Mouse (Mus musculus) midbrain, embryonic 11.5 days (tissue): ENCODE results near the gene Slc7a8. TPM values are rescaled to one million over a fixed set of nuclear protein-coding genes. Genes with fewer than 3 reads are reported as not detected.

Experiments
- ATAC-seq: fragments of 200-750 bp; cut with Nextera tagmentation; 2 replicates; pipeline ENCODE4 v1.8.0; 2017; ENCODE audit warnings: moderate TSS enrichment, moderate library complexity; ENCODE audit not compliant: low FRiP score
- DNase-seq: peaks from one replicate; pipeline ENCODE4 v3.0.0; 2015; ENCODE audit warnings: low spot score; ENCODE audit errors: missing footprints
- H3K27ac ChIP-seq: fragments of 300-500 bp; sonication (generic); 2 replicates; pipeline ENCODE4 v1.5.1; 2014; ENCODE audit warnings: low read depth, low read length
- H3K27me3 ChIP-seq: fragments of 300-500 bp; sonication (generic); 2 replicates; pipeline ENCODE4 v1.6.1; 2014; ENCODE audit warnings: mild to moderate bottlenecking, low read length, moderate library complexity, mixed read lengths; ENCODE audit not compliant: control insufficient read depth, insufficient read depth
- H3K36me3 ChIP-seq: fragments of 300-500 bp; sonication (generic); 2 replicates; pipeline ENCODE4 v1.6.1; 2014; ENCODE audit warnings: mild to moderate bottlenecking, low read length, moderate library complexity, mixed read lengths; ENCODE audit not compliant: control insufficient read depth, insufficient read depth
- H3K4me1 ChIP-seq: fragments of 300-500 bp; sonication (generic); 2 replicates; pipeline ENCODE4 v1.6.1; 2014; ENCODE audit warnings: low read length; ENCODE audit not compliant: control insufficient read depth, insufficient read depth
- H3K4me2 ChIP-seq: fragments of 300-500 bp; sonication (generic); 2 replicates; pipeline ENCODE4 v1.6.1; 2014; ENCODE audit warnings: mild to moderate bottlenecking, moderate library complexity
- H3K4me3 ChIP-seq: fragments of 300-500 bp; sonication (generic); 2 replicates; pipeline ENCODE4 v1.5.1; 2014; ENCODE audit warnings: low read depth, low read length
- H3K9ac ChIP-seq: fragments of 300-500 bp; sonication (generic); 2 replicates; pipeline ENCODE4 v1.6.1; 2014; ENCODE audit warnings: low read length
- H3K9me3 ChIP-seq: fragments of 300-500 bp; sonication (generic); 2 replicates; pipeline ENCODE4 v1.6.1; 2016; ENCODE audit warnings: low read length; ENCODE audit not compliant: control insufficient read depth
- WGBS: fragments of 180-500 bp; shearing (Covaris S2); extraction: QIAGEN DNeasy Blood & Tissue Kit; methylation state at CpG from one replicate; pipeline ENCODE4 v1.1.7; 2014; 5-methylcytosine and 5-hydroxymethylcytosine counted together
- polyA plus RNA-seq: library from polyadenylated mRNA; unstranded; fragments of >200 nt; fragmentation: Nextera tagmentation; extraction: Ambion mirVana; gene quantifications from 2 replicates; pipeline ENCODE4 v1.2.1, GENCODE M21; 2014

Slc7a8 gene
- polyA plus RNA-seq, 1 experiment from 2014 or later = 2.8 TPM

DNA sequence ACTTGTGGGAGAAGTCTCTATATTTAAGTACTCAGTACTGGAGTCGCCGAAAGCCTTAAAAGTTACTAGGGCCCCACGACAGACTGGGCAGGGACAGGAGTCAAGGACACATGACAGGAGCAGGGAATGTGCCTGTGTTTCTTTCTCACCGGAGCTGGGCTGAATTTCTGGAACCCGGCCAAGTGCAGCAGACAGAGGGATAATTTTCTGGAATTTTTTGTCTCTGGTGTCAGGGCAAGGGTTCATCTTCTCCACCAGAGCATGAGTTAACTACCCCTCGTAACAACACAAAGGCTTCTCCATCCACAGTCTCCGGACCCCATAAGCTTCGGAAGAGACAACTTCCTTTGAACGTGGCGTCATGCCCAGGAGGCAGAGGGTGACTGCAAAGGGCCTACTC, 4.7 kb upstream of the Slc7a8 start:
- Histone ChIP-seq H3K9me3 (no peaks in the 10 kb centered on the region), H3K4me2 (no peak overlapping the region), H3K27ac (no peak overlapping the region), H3K4me1 (no peaks in the 10 kb centered on the region), H3K27me3 (no peaks in the 10 kb centered on the region), H3K9ac (no peak overlapping the region), H3K4me3 (no peak overlapping the region), H3K36me3 (no peaks in the 10 kb centered on the region)
- DNase-seq (no peak), ATAC-seq (no peak)
- WGBS = 81% methylated on average over 10 of the region's 10 CpGs

DNA sequence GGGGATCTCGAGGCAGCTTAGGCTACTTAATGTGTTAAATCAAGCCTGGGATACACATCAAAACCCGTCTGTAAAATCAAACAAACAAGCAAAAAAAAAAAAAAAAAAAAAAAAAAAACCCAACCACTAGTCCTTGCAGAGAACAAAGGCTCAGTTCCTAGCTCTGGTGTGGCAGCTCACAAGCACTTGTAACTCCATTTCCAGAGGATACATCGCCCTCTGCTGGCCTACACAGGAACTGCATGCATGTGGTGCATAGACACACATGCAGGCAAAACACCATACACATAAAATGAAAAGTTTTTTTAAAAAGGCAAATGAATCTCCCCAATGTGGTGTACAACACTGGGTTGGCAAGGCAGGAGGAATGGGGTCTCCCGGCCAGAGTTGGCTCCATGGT, 4.2 kb upstream of the Slc7a8 start:
- H3K4me2 ChIP-seq = no peak overlapping the region
- H3K4me1 ChIP-seq = peaks cover 2% of the 10 kb centered on the region; the same call in 1 of the 2 replicates
- ATAC-seq (no peak), DNase-seq (peak; percentile 93)
- no peaks in the 10 kb centered on the region for H3K36me3 ChIP-seq
- no peaks in the 10 kb centered on the region for H3K9me3 ChIP-seq
- no peak overlapping the region for H3K27ac ChIP-seq
- no peak overlapping the region for H3K4me3 ChIP-seq
- WGBS = 52% methylated on average over 4 of the region's 4 CpGs
- H3K27me3 ChIP-seq = peaks cover under 1% of the 10 kb centered on the region; the same call in 1 of the 2 replicates
- no peak overlapping the region for H3K9ac ChIP-seq

DNA sequence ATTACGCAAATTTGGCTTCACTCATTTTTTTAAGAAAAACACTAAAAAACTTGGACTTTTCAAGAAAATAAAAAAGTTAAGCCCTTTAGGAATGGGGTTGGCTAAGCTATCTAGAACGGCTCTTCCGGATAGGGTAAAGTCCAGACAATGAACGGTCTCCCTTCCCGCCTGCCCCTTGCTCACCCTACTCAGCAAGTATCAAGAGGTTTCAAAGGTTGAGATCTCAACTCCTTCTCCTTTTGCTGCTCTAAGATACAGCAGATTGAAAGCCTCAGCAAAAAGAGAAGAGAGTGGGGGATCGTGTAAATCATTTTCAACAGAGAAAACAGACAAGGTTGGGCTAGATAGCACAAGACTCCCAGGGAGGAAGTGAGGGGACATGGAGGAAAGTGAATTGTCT, 1.2 kb upstream of the Slc7a8 start:
- no peak overlapping the region for H3K9ac ChIP-seq
- no peaks in the 10 kb centered on the region for H3K36me3 ChIP-seq
- H3K27ac ChIP-seq = no peak overlapping the region
- 88% methylated on average over 6 of the region's 6 CpGs for WGBS
- H3K4me2 ChIP-seq = no peak overlapping the region
- ATAC-seq = no peak
- no peak for DNase-seq
- peaks cover 10% of the 10 kb centered on the region for H3K27me3 ChIP-seq
- no peaks in the 10 kb centered on the region for H3K9me3 ChIP-seq
- H3K4me3 ChIP-seq = no peak overlapping the region
- peaks cover 7% of the 10 kb centered on the region for H3K4me1 ChIP-seq

DNA sequence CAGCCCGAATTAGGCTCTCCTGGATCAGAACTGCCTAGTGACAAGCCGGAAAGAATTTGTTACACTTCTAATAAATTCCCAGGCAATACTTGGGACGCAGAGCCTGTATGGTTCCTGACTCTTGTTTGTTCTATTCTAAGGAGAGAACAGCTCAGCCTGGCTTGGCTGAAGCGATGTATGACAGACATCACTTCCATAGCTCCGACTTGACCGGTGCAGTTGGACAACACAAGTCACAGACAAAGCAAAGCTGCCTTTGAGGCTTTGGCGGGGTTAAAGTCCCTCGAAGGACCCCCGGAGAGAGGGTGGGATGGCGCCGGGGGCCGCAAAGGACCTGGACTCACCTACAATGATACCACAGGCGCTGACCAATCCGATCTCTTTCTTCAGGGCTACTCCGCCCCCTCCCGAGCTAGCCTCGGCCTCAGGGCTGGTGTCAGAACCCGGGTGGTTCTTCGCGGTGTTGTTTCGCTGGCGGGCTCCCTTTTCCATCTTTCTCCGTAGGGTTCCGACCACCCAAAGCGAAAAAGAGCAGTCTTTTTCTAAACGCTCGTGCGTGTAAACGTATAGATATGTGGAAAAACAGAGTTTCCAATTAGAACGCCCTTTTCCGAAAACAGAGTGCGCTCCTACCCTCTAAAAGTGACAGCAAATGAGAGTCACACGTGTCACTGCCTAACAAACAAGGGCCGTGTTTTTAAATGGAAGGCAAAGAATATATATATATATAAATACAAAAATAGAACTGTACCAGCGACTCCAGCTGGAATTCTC, 723 bp downstream of the Slc7a8 start:
- Histone ChIP-seq H3K9ac (peak overlapping the region; percentile 55; the same call in 1 of the 2 replicates), H3K4me2 (peak overlapping the region; percentile 87), H3K4me1 (peaks cover 7% of the 10 kb centered on the region), H3K27ac (no peak overlapping the region), H3K9me3 (no peaks in the 10 kb centered on the region), H3K27me3 (peaks cover 10% of the 10 kb centered on the region), H3K36me3 (no peaks in the 10 kb centered on the region), H3K4me3 (peak overlapping the region; percentile 47)
- WGBS = 3% methylated on average over 35 of the region's 35 CpGs
- ATAC-seq (peak; percentile 80), DNase-seq (peak; percentile 95)

DNA sequence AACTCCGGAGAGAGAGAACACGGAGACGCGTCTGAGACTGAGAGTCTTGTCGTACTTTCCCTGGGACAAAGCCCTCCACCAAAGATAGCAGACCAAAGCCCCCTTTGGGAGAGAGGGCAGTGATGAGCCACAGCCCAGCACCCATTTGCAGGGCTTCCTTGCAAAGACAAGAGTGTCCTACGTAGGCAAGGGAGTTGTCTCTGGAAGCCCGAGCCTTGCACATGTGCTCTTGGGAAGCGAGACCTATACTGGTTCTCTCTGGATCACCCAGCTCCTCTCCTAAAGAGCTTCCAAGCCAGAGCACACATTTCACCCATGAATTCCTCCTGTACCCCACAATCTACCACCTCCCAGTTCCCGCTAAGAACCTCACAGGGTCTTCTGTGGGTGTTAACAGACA, 1.7 kb downstream of the Slc7a8 start:
- Histone ChIP-seq H3K4me2 (no peak overlapping the region), H3K4me3 (no peak overlapping the region), H3K36me3 (no peaks in the 10 kb centered on the region), H3K27ac (no peak overlapping the region), H3K9ac (no peak overlapping the region), H3K27me3 (peaks cover 10% of the 10 kb centered on the region), H3K9me3 (no peaks in the 10 kb centered on the region), H3K4me1 (peaks cover 7% of the 10 kb centered on the region)
- WGBS = 86% methylated on average over 9 of the region's 9 CpGs
- ATAC-seq (no peak), DNase-seq (no peak)

DNA sequence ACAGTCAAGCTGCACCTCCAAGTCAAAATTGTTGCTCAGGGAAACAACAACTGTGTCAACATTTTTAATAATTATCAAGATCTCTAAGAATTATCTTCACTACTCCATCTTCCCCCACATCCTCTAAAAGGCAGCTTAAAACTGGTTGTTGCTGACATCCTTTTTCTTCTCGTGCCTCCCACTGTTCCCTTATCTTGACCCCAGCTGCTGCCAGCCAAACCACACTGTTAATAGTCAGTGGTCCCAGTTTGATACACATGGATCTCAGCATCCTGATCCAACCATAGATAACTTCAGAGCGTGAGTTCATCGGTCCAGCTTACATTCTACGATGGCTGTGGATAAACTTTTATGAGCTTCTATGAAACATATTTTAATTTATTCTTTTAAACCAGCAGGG, 3.9 kb downstream of the Slc7a8 start:
- no peak for ATAC-seq

DNA sequence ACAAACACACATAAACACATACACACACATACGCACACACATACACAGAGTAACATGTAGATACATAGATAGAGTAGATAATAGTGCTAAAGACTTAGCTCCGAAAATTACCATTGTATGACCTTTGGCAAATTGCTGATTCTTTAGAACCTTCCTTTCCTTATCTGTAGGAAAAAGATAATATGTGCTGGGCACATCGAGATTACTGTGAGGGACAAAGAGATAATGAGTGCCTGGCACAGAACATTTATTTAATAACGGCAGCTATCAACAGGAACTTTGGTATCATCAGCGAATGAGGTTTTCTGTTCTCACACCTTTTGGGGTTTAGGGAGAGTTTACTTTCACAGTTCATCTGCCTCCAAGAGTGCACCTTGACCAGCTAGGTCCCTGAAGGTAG, 5.0 kb downstream of the Slc7a8 start:
- H3K36me3 ChIP-seq = no peaks in the 10 kb centered on the region
- DNase-seq = no peak
- H3K27me3 ChIP-seq = peaks cover 10% of the 10 kb centered on the region
- H3K4me1 ChIP-seq = peaks cover 7% of the 10 kb centered on the region
- no peak overlapping the region for H3K9ac ChIP-seq
- no peaks in the 10 kb centered on the region for H3K9me3 ChIP-seq
- 91% methylated on average over 5 of the region's 5 CpGs for WGBS
- no peak overlapping the region for H3K27ac ChIP-seq
- no peak for ATAC-seq
- no peak overlapping the region for H3K4me2 ChIP-seq
- no peak overlapping the region for H3K4me3 ChIP-seq

More for the DNA sequence above, 3.9 kb downstream of the Slc7a8 start:
- Histone ChIP-seq H3K4me1 (peaks cover 7% of the 10 kb centered on the region), H3K9me3 (no peaks in the 10 kb centered on the region), H3K4me3 (no peak overlapping the region), H3K9ac (no peak overlapping the region), H3K27me3 (peaks cover 10% of the 10 kb centered on the region), H3K36me3 (no peaks in the 10 kb centered on the region), H3K4me2 (no peak overlapping the region), H3K27ac (no peak overlapping the region)
- no peak for DNase-seq
- WGBS = 82% methylated on average over 4 of the region's 4 CpGs

DNA sequence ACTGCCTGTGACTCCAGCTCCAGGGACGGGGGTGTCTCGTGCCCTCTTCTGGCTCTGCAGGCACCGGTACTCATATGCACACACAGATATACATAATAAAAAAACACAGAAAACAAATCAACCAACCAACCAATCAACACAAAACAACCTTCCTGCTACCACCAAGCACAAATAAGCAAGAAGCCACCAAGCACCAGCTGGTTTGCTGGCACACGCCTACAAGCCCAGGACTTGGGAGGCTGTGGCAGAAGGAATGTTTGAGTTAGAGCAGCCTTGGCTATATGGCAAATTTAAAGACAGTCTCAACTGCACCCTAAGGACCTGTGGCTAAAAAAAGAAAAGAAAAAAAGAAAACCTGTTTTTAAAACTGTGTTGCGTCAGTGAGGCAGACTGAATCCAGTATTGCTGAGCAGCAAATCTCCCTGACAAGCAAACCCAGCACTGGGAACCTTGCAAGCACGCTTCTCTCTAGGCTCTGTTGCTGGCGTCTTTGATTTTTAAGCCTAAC, 6.2 kb downstream of the Slc7a8 start:
- Histone ChIP-seq H3K4me2 (no peak overlapping the region), H3K9me3 (no peaks in the 10 kb centered on the region), H3K36me3 (no peaks in the 10 kb centered on the region), H3K4me3 (no peak overlapping the region), H3K27me3 (peaks cover 7% of the 10 kb centered on the region), H3K4me1 (peaks cover 2% of the 10 kb centered on the region), H3K9ac (no peak overlapping the region), H3K27ac (no peak overlapping the region)
- DNase-seq (no peak), ATAC-seq (no peak)
- WGBS = 93% methylated on average over 7 of the region's 7 CpGs

DNA sequence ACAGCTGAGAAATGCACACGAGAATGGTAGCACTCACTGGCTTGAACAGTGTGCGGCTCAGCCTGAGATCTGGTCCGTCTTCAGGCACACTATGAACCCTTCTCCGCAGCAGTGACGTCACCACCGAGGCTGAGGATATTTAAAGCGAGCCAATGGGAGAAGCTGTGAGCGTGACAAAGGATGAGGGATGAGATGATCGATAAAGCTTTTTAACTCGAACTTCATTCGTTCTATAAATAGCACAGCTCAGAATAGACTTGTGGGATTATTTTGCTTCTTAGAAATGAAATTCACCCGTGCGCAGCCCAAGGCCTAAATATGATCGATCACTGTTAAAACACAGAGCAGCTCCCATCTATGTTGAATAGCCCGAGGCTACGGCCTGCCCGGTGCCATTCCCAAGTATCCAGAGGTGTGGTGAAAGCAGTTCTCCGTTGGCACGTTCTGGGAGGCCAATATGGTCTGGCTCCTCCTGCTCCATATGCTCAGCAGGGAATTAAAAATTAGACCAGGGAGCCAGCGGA, 9.4 kb downstream of the Slc7a8 start:
- ATAC-seq = no peak
- 83% methylated on average over 20 of the region's 20 CpGs for WGBS
- no peak overlapping the region for H3K27ac ChIP-seq

More for the DNA sequence above, 9.4 kb downstream of the Slc7a8 start:
- DNase-seq = no peak
- H3K27me3 ChIP-seq = no peaks in the 10 kb centered on the region
- no peaks in the 10 kb centered on the region for H3K36me3 ChIP-seq
- H3K9ac ChIP-seq = no peak overlapping the region
- H3K4me2 ChIP-seq = no peak overlapping the region
- no peaks in the 10 kb centered on the region for H3K9me3 ChIP-seq
- no peaks in the 10 kb centered on the region for H3K4me1 ChIP-seq
- H3K4me3 ChIP-seq = no peak overlapping the region
